Mouse (Mus musculus) myocyte (in vitro differentiated cells): Measurements from ENCODE around the gene Smarcb1. TPM values are rescaled to one million over a fixed set of nuclear protein-coding genes. Genes with fewer than 3 reads are reported as not detected.

Experiments
- H3K27me3 ChIP-seq: one replicate; pipeline ENCODE4 v1.6.1; 2011; ENCODE audit not compliant: control insufficient read depth, insufficient read depth, insufficient read length
- H3K36me3 ChIP-seq: one replicate; pipeline ENCODE4 v1.6.1; 2011; ENCODE audit not compliant: control insufficient read depth, insufficient read depth
- H3K4me2 ChIP-seq: one replicate; pipeline ENCODE4 v1.6.1; 2011; ENCODE audit warnings: low read depth, control low read depth
- H3K4me3 ChIP-seq: one replicate; pipeline ENCODE4 v1.5.1; 2011; ENCODE audit warnings: mild to moderate bottlenecking, control low read depth, moderate library complexity
- H3K79me2 ChIP-seq: one replicate; pipeline ENCODE4 v1.6.1; 2011; ENCODE audit not compliant: control insufficient read depth, insufficient read depth
- H3ac ChIP-seq: one replicate; pipeline ENCODE4 v1.6.1; 2011; ENCODE audit not compliant: control insufficient read depth, insufficient read length
- CEBPB ChIP-seq: IDR thresholded peaks from 2 replicates; pipeline ENCODE4 v1.6.1; 2011; ENCODE audit warnings: mild to moderate bottlenecking, moderate library complexity; ENCODE audit not compliant: poor library complexity, insufficient read depth, severe bottlenecking
- E2F4 ChIP-seq: IDR thresholded peaks from one replicate; pipeline ENCODE4 v1.6.1; 2011; ENCODE audit warnings: mild to moderate bottlenecking, control low read depth, moderate library complexity; ENCODE audit not compliant: insufficient read depth
- MAX ChIP-seq: IDR thresholded peaks from one replicate; pipeline ENCODE4 v1.6.1; 2011; ENCODE audit warnings: low read depth, mild to moderate bottlenecking, control low read depth
- MYOD1 ChIP-seq, 3 experiments: IDR thresholded peaks; one replicate each; pipeline ENCODE4 v1.6.1; 2011; ENCODE audit warnings: control low read depth in 2 of 3, low read depth in 2 of 3, mild to moderate bottlenecking in 2 of 3, moderate library complexity in 1 of 3; ENCODE audit not compliant: insufficient read length in 2 of 3, control insufficient read depth in 1 of 3
- MYOG ChIP-seq, 3 experiments: IDR thresholded peaks; one replicate each; pipeline ENCODE4 v1.6.1; 2011; ENCODE audit warnings: control low read depth in 2 of 3, low read depth in 2 of 3, mild to moderate bottlenecking in 2 of 3; ENCODE audit not compliant: insufficient read length in 2 of 3, control insufficient read depth in 1 of 3, insufficient read depth in 1 of 3
- POLR2A ChIP-seq: IDR thresholded peaks from one replicate; pipeline ENCODE4 v1.6.1; 2011; ENCODE audit warnings: low read depth, mild to moderate bottlenecking, control low read depth, moderate library complexity; ENCODE audit not compliant: insufficient read length
- POLR2AphosphoS2 ChIP-seq: IDR thresholded peaks from one replicate; pipeline ENCODE4 v1.6.1; 2011; ENCODE audit warnings: low read depth, control low read depth; ENCODE audit not compliant: insufficient read length
- REST ChIP-seq: IDR thresholded peaks from one replicate; pipeline ENCODE4 v1.6.1; 2011; ENCODE audit warnings: mild to moderate bottlenecking, control low read depth, moderate library complexity; ENCODE audit not compliant: insufficient read depth, insufficient read length
- SRF ChIP-seq: IDR thresholded peaks from one replicate; pipeline ENCODE4 v1.6.1; 2011; ENCODE audit warnings: low read depth; ENCODE audit not compliant: control insufficient read depth, insufficient read length
- TCF12 ChIP-seq: IDR thresholded peaks from one replicate; pipeline ENCODE4 v1.6.1; 2011; ENCODE audit warnings: mild to moderate bottlenecking, control low read depth; ENCODE audit not compliant: poor library complexity, insufficient read depth, severe bottlenecking
- TCF3 ChIP-seq: IDR thresholded peaks from one replicate; pipeline ENCODE4 v1.6.1; 2011; ENCODE audit warnings: low read depth, control low read depth; ENCODE audit not compliant: insufficient read length
- USF1 ChIP-seq: IDR thresholded peaks from one replicate; pipeline ENCODE4 v1.6.1; 2011; ENCODE audit warnings: low read depth, mild to moderate bottlenecking, control low read depth, moderate library complexity
- polyA plus RNA-seq: library from polyadenylated mRNA; unstranded; fragments of >200 nt; fragmentation: generic; extraction: Trizol; gene quantifications from one replicate; pipeline ENCODE4 v1.2.1, GENCODE M21; 2012; ENCODE audit warnings: missing spikeins

The Smarcb1 gene
- polyA plus RNA-seq, 1 experiment: 142 TPM

- peak overlapping the region; percentile 33 for H3K4me3 ChIP-seq
- no peak overlapping the region for H3ac ChIP-seq
- TF ChIP-seq TCF3 (no peak), MYOD1 (IDR thresholded peaks at IDR 0.05; ENCODE audit: control insufficient read depth in 1 of 3, insufficient read length in 2 of 3, low read depth in 2 of 3) (no peak), CEBPB (no peak), POLR2A (no peak)
- peaks cover 19% of the 10 kb centered on the region for H3K79me2 ChIP-seq
- H3K36me3 ChIP-seq: no peaks in the 10 kb centered on the region
- peak overlapping the region; percentile 74 for H3K4me2 ChIP-seq
- H3K27me3 ChIP-seq: no peaks in the 10 kb centered on the region
Measured at GRCm38 (mm10) chr10:75934991-75935390, 13.6 kb upstream of the Smarcb1 start.

- H3K79me2 ChIP-seq: peaks cover 34% of the 10 kb centered on the region
- peak within 1 kb of the TSS; percentile 97 for H3K4me2 ChIP-seq
- peaks cover under 1% of the 10 kb centered on the region for H3K36me3 ChIP-seq
- H3ac ChIP-seq: peak within 1 kb of the TSS; percentile 73
- peak within 1 kb of the TSS; percentile 74 for H3K4me3 ChIP-seq
- TF ChIP-seq REST: no peak
- no peak for TF ChIP-seq TCF3
- TF ChIP-seq USF1: no peak
- TF ChIP-seq MYOD1 (IDR thresholded peaks at IDR 0.05; ENCODE audit: control insufficient read depth in 1 of 3, insufficient read length in 2 of 3, low read depth in 2 of 3): no peak
- no peak for TF ChIP-seq POLR2A
- no peak for TF ChIP-seq E2F4
- no peak for TF ChIP-seq SRF
- no peak for TF ChIP-seq POLR2AphosphoS2
- TF ChIP-seq MAX: no peak
- no peak for TF ChIP-seq CEBPB
- TF ChIP-seq MYOG (IDR thresholded peaks at IDR 0.05; ENCODE audit: control insufficient read depth in 1 of 3, insufficient read depth in 1 of 3, insufficient read length in 2 of 3, low read depth in 2 of 3): no peak
- TF ChIP-seq TCF12: no peak
- H3K27me3 ChIP-seq: no peaks in the 10 kb centered on the region
Measured at GRCm38 (mm10) chr10:75932891-75933290, 11.5 kb upstream of the Smarcb1 start, which contains the start of gene Chchd10. Gene Chchd10 (plus strand): TSS chr10:75933130.

- H3K27me3 ChIP-seq: no peaks in the 10 kb centered on the region
- H3K36me3 ChIP-seq: peaks cover 8% of the 10 kb centered on the region
- TF ChIP-seq TCF3 (no peak), POLR2AphosphoS2 (peak; percentile 98), TCF12 (no peak), POLR2A (peak; percentile 98), REST (no peak), SRF (no peak), CEBPB (no peak), USF1 (no peak), MAX (no peak), MYOD1 (IDR thresholded peaks at IDR 0.05; ENCODE audit: control insufficient read depth in 1 of 3, insufficient read length in 2 of 3, low read depth in 2 of 3) (peak in 1 of 3 experiments; percentile 13), MYOG (IDR thresholded peaks at IDR 0.05; ENCODE audit: control insufficient read depth in 1 of 3, insufficient read depth in 1 of 3, insufficient read length in 2 of 3, low read depth in 2 of 3) (no peak), E2F4 (no peak)
- H3K79me2 ChIP-seq: peaks cover 34% of the 10 kb centered on the region
- H3K4me3 ChIP-seq: peak overlapping the region; percentile 74
- H3ac ChIP-seq: peak overlapping the region; percentile 73
- peak overlapping the region; percentile 97 for H3K4me2 ChIP-seq
Measured at GRCm38 (mm10) chr10:75932081-75932678, 10.8 kb upstream of the Smarcb1 start.

GRCm38 (mm10) chr10:75931311-75931710 lies 9.9 kb upstream of the Smarcb1 start:
- Histone ChIP-seq H3K79me2 (peaks cover 34% of the 10 kb centered on the region), H3K4me3 (peak overlapping the region; percentile 74), H3ac (peak overlapping the region; percentile 73), H3K36me3 (peaks cover 8% of the 10 kb centered on the region), H3K27me3 (no peaks in the 10 kb centered on the region), H3K4me2 (peak overlapping the region; percentile 83)
- TF ChIP-seq MAX: no peak
- peak; percentile 73 for TF ChIP-seq POLR2AphosphoS2
- peak; percentile 37 for TF ChIP-seq POLR2A

GRCm38 (mm10) chr10:75930304-75930703 lies 8.9 kb upstream of the Smarcb1 start:
- no peak for TF ChIP-seq MYOD1 (IDR thresholded peaks at IDR 0.05; ENCODE audit: control insufficient read depth in 1 of 3, insufficient read length in 2 of 3, low read depth in 2 of 3)
- TF ChIP-seq REST: no peak
- no peak for TF ChIP-seq E2F4
- no peak for TF ChIP-seq SRF
- peak; percentile 48 for TF ChIP-seq POLR2AphosphoS2
- peak; percentile 23 for TF ChIP-seq POLR2A
- TF ChIP-seq TCF12: no peak
- TF ChIP-seq MYOG (IDR thresholded peaks at IDR 0.05; ENCODE audit: control insufficient read depth in 1 of 3, insufficient read depth in 1 of 3, insufficient read length in 2 of 3, low read depth in 2 of 3): no peak
- no peak for TF ChIP-seq CEBPB
- TF ChIP-seq USF1: no peak
- no peak for TF ChIP-seq MAX
- no peak for TF ChIP-seq TCF3
- Histone ChIP-seq H3K4me3 (peak overlapping the region; percentile 74), H3K4me2 (peak overlapping the region; percentile 83), H3ac (no peak overlapping the region), H3K36me3 (peaks cover 15% of the 10 kb centered on the region), H3K27me3 (no peaks in the 10 kb centered on the region), H3K79me2 (peaks cover 34% of the 10 kb centered on the region)
